Mouse (Mus musculus) E14TG2a.4 (cell line): ENCODE results near the gene Kctd11.

ENCODE experiments used
- H3K27me3 ChIP-seq: 2 replicates; pipeline ENCODE4 v1.6.1; 2014; ENCODE audit warnings: low read length, control low read depth; ENCODE audit not compliant: insufficient read depth
- H3K36me3 ChIP-seq: 2 replicates; pipeline ENCODE4 v1.6.1; 2014; ENCODE audit warnings: low read length, control low read depth; ENCODE audit not compliant: insufficient read depth
- H3K4me1 ChIP-seq: replicated peaks from 2 replicates; pipeline ENCODE4 v1.6.1; 2014; ENCODE audit warnings: low read depth, low read length, control low read depth
- H3K4me3 ChIP-seq: replicated peaks from 2 replicates; pipeline ENCODE4 v1.5.1; 2014; ENCODE audit warnings: mild to moderate bottlenecking, low read length
- H3K9me3 ChIP-seq: 2 replicates; pipeline ENCODE4 v1.6.1; 2014; ENCODE audit warnings: low read length, control low read depth
- CTCF ChIP-seq: conservative IDR thresholded peaks from 2 replicates; pipeline ENCODE4 v1.5.1; 2014; ENCODE audit warnings: low read length
- NANOG ChIP-seq: IDR thresholded peaks from 2 replicates; pipeline ENCODE4 v1.6.1; 2014; ENCODE audit warnings: borderline replicate concordance, low read length, mixed read lengths
- POU5F1 ChIP-seq: IDR thresholded peaks from 2 replicates; pipeline ENCODE4 v1.6.1; 2014; ENCODE audit warnings: low read length, borderline replicate concordance

Gene Kctd11

GRCm38 (mm10) chr11:69902972-69903371 lies 21.8 kb upstream of the Kctd11 start:
- peak overlapping the region; percentile 93 for H3K4me3 ChIP-seq
- peaks cover 59% of the 10 kb centered on the region for H3K4me1 ChIP-seq

GRCm38 (mm10) chr11:69901993-69902392 lies 20.8 kb upstream of the Kctd11 start:
- Histone ChIP-seq H3K27me3 (peaks cover 8% of the 10 kb centered on the region; the same call in 1 of the 2 replicates), H3K9me3 (no peaks in the 10 kb centered on the region), H3K4me1 (peaks cover 65% of the 10 kb centered on the region), H3K36me3 (peaks cover 39% of the 10 kb centered on the region), H3K4me3 (peak overlapping the region; percentile 93)
- TF ChIP-seq POU5F1 (no peak), CTCF (no peak), NANOG (no peak)

More at GRCm38 (mm10) chr11:69902972-69903371, 21.8 kb upstream of the Kctd11 start:
- Histone ChIP-seq H3K27me3 (peaks cover 8% of the 10 kb centered on the region; the same call in 1 of the 2 replicates), H3K9me3 (no peaks in the 10 kb centered on the region), H3K36me3 (peaks cover 49% of the 10 kb centered on the region)
- no peak for TF ChIP-seq CTCF
- TF ChIP-seq NANOG, result no peak
- no peak for TF ChIP-seq POU5F1

DNA sequence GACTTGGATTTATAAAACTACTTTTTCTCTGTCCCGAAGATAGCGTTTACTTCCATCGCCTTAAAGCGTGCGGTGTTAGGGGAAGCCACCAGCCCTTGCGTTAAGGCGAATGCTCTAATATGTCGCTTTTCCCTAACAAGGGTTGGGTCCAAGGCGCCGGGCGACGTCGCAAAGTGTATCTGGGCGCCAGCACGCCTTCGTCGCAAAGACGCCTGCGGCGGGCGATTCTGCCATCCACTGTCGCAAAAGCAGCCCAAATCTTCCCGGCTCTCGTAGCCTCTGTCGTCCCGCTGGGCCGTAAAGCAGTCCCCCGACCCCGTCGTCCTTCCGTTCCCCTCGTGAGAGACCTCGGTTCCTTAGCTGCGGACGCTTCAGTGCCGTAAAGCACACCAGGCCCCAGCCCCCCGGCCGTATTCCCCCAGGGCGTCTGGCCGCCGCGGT lies 20.2 kb upstream of the Kctd11 start:
- Histone ChIP-seq H3K4me3 (peak overlapping the region; percentile 93), H3K4me1 (peaks cover 59% of the 10 kb centered on the region)
- TF ChIP-seq POU5F1 (no peak), CTCF (no peak), NANOG (no peak)

DNA sequence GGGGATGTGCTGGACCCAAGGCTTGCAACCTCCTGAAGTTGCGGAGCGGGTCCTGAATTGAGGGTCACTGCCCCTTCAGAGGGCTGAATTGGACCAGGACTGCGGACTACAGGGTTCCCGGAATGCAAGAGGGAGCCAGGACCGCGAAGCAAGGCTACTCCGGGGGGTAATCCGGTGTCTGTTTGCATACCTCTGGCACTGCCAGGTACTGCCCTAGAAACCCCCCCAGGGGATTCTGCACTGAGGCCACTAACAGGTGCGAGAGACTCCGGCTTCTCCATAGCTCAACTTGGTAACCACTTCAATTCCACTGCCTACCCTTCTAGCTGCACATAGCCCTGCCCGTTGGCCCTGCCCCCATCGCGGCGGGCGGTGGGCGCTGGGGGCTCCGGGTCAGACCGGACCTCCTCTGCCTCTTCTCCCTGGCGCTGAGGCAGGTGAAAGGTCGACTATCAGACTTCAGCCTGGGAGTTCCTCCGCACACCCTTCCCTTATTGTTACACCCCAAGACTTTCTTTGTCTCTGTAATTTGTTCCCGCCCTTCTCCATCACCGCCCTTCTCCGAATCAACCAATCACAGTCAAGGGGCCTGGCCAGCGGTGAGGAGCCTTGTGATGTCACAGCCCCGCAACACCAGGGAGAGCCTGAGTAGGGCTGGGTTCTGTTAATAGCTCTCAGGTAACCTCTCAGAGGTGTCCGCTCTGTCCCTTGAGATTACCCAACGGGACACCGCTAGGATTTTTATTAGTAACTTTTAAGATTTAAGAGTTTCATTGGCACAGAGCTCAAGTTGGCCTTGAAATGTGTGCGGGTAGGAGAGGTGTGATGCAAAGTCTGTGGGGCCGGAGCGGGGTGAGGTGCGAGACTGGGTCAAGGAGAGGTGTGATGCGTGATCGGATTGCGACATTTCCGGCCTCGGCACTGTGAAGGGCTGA lies 19.5 kb upstream of the Kctd11 start, which contains the start of the genes 2810408A11Rik and Neurl4:
Gene 2810408A11Rik (minus strand): TSS at position 517 of the 935 bp plus-strand sequence.
Gene Neurl4 (plus strand): TSS at position 602 of the 935 bp plus-strand sequence.
- Histone ChIP-seq H3K9me3 (no peaks in the 10 kb centered on the region), H3K4me1 (peaks cover 58% of the 10 kb centered on the region), H3K36me3 (peaks cover 26% of the 10 kb centered on the region), H3K4me3 (peak within 1 kb of the TSS; percentile 93), H3K27me3 (peaks cover 8% of the 10 kb centered on the region; the same call in 1 of the 2 replicates)
- TF ChIP-seq NANOG (no peak), CTCF (no peak), POU5F1 (no peak)

More for the DNA sequence above, 20.2 kb upstream of the Kctd11 start:
- Histone ChIP-seq H3K9me3 (no peaks in the 10 kb centered on the region), H3K36me3 (peaks cover 33% of the 10 kb centered on the region), H3K27me3 (peaks cover 8% of the 10 kb centered on the region; the same call in 1 of the 2 replicates)

GRCm38 (mm10) chr11:69899870-69900269 lies 18.7 kb upstream of the Kctd11 start:
- no peaks in the 10 kb centered on the region for H3K9me3 ChIP-seq
- H3K27me3 ChIP-seq, result peaks cover 8% of the 10 kb centered on the region; the same call in 1 of the 2 replicates
- peaks cover 18% of the 10 kb centered on the region for H3K36me3 ChIP-seq
- H3K4me3 ChIP-seq, result peak overlapping the region; percentile 93
- H3K4me1 ChIP-seq, result peaks cover 66% of the 10 kb centered on the region
- TF ChIP-seq CTCF, result no peak
- no peak for TF ChIP-seq POU5F1
- TF ChIP-seq NANOG, result no peak

GRCm38 (mm10) chr11:69895291-69895690 lies 14.1 kb upstream of the Kctd11 start, which contains the start of gene Acap1:
Acap1 (minus strand) TSS chr11:69895539.
- peaks cover 64% of the 10 kb centered on the region for H3K4me1 ChIP-seq
- no peaks in the 10 kb centered on the region for H3K9me3 ChIP-seq
- H3K36me3 ChIP-seq, result no peaks in the 10 kb centered on the region; the same call in 1 of the 2 replicates
- peak within 1 kb of the TSS; percentile 60 for H3K4me3 ChIP-seq
- H3K27me3 ChIP-seq, result peaks cover 8% of the 10 kb centered on the region; the same call in 1 of the 2 replicates
- TF ChIP-seq NANOG, result no peak
- TF ChIP-seq CTCF, result no peak
- TF ChIP-seq POU5F1, result no peak

GRCm38 (mm10) chr11:69894671-69895070 lies 13.5 kb upstream of the Kctd11 start:
- H3K36me3 ChIP-seq, result no peaks in the 10 kb centered on the region; the same call in 1 of the 2 replicates
- H3K4me3 ChIP-seq, result peak overlapping the region; percentile 60
- H3K4me1 ChIP-seq, result peaks cover 64% of the 10 kb centered on the region
- TF ChIP-seq POU5F1 (no peak), NANOG (no peak), CTCF (no peak)
- no peaks in the 10 kb centered on the region for H3K9me3 ChIP-seq
- peaks cover 8% of the 10 kb centered on the region; the same call in 1 of the 2 replicates for H3K27me3 ChIP-seq

DNA sequence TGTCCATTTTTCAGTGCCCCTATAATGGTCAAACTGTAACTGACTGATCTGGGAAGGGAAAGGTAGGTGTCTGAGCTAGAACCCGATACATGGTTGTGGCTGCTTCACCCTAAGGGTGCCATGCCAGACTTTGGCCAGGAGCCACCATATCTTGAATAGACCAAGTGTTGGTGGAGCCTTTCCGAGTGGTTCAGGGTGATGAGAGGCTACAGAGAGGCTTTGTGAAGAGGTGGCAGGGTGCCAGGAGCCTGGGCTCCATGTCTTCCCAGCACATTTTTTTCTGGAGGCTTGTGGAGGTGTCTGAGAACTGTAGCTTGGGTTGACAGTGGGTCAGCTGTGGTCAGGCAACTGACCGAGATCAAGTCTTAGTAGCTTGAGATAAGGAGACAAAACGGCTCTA lies 10.3 kb upstream of the Kctd11 start:
- Histone ChIP-seq H3K27me3 (no peaks in the 10 kb centered on the region), H3K9me3 (no peaks in the 10 kb centered on the region), H3K36me3 (peaks cover 15% of the 10 kb centered on the region), H3K4me1 (peaks cover 53% of the 10 kb centered on the region), H3K4me3 (peak overlapping the region; percentile 32; the same call in 1 of the 2 replicates)
- no peak for TF ChIP-seq POU5F1
- TF ChIP-seq NANOG, result no peak
- TF ChIP-seq CTCF, result no peak
